Mouse (Mus musculus) intestine, postnatal 0 days (tissue): ENCODE measurements around the gene Sall1. TPM values are rescaled to one million over a fixed set of nuclear protein-coding genes. Genes with fewer than 3 reads are reported as not detected.

ENCODE experiments used
- ATAC-seq: fragments of 200-750 bp; cut with Nextera tagmentation; 2 replicates; pipeline ENCODE4 v1.8.0; 2017; ENCODE audit warnings: mild to moderate bottlenecking, moderate TSS enrichment, moderate library complexity
- H3K27ac ChIP-seq: fragments of 300-500 bp; sonication (generic); 2 replicates; pipeline ENCODE4 v1.5.1; 2014; ENCODE audit warnings: mild to moderate bottlenecking, low read depth, low read length, moderate library complexity
- H3K27me3 ChIP-seq: fragments of 300-500 bp; sonication (generic); replicated peaks from 2 replicates; pipeline ENCODE4 v1.6.1; 2014; ENCODE audit warnings: low read length, mixed read lengths; ENCODE audit not compliant: control insufficient read depth, insufficient read depth
- H3K36me3 ChIP-seq: fragments of 300-500 bp; sonication (generic); 2 replicates; pipeline ENCODE4 v1.6.1; 2014; ENCODE audit warnings: mild to moderate bottlenecking, moderate library complexity; ENCODE audit not compliant: control insufficient read depth, insufficient read depth
- H3K4me1 ChIP-seq: fragments of 300-500 bp; sonication (generic); replicated peaks from 2 replicates; pipeline ENCODE4 v1.6.1; 2014; ENCODE audit warnings: antibody characterized with exemption, low read length, mixed read lengths; ENCODE audit not compliant: control insufficient read depth, insufficient read depth
- H3K4me2 ChIP-seq: fragments of 300-500 bp; sonication (generic); replicated peaks from 2 replicates; pipeline ENCODE4 v1.6.1; 2014; ENCODE audit warnings: low read depth, mild to moderate bottlenecking, moderate library complexity
- H3K4me3 ChIP-seq: fragments of 300-500 bp; sonication (generic); 2 replicates; pipeline ENCODE4 v1.5.1; 2014; ENCODE audit warnings: low read depth, low read length
- H3K9ac ChIP-seq: fragments of 300-500 bp; sonication (generic); 2 replicates; pipeline ENCODE4 v1.6.1; 2014; ENCODE audit warnings: mild to moderate bottlenecking, low read depth, low read length
- H3K9me3 ChIP-seq: fragments of 300-500 bp; sonication (generic); 2 replicates; pipeline ENCODE4 v1.6.1; 2016; ENCODE audit warnings: mixed run types; ENCODE audit not compliant: control insufficient read depth
- CTCF ChIP-seq: sonication (generic); IDR thresholded peaks from 2 replicates; pipeline ENCODE4 v1.5.1; 2016; ENCODE audit warnings: low read depth, mild to moderate bottlenecking, control low read depth, antibody characterized with exemption, moderate library complexity
- WGBS: fragments of 180-500 bp; shearing (Covaris S2); extraction: QIAGEN DNeasy Blood & Tissue Kit; methylation state at CpG from one replicate; pipeline ENCODE4 v1.1.7; 2014; 5-methylcytosine and 5-hydroxymethylcytosine counted together
- microRNA-seq: library from miRNA; unstranded; fragments of <30 nt; microRNA quantifications from one replicate; pipeline ENCODE4, GENCODE M21; 2016
- polyA plus RNA-seq: library from polyadenylated mRNA; unstranded; fragments of >200 nt; fragmentation: Nextera tagmentation; extraction: Ambion mirVana; gene quantifications from 2 replicates; pipeline ENCODE4 v1.2.1, GENCODE M21; 2015

The Sall1 gene
- polyA plus RNA-seq, 1 experiment from 2014 or later: 0.76 TPM

DNA sequence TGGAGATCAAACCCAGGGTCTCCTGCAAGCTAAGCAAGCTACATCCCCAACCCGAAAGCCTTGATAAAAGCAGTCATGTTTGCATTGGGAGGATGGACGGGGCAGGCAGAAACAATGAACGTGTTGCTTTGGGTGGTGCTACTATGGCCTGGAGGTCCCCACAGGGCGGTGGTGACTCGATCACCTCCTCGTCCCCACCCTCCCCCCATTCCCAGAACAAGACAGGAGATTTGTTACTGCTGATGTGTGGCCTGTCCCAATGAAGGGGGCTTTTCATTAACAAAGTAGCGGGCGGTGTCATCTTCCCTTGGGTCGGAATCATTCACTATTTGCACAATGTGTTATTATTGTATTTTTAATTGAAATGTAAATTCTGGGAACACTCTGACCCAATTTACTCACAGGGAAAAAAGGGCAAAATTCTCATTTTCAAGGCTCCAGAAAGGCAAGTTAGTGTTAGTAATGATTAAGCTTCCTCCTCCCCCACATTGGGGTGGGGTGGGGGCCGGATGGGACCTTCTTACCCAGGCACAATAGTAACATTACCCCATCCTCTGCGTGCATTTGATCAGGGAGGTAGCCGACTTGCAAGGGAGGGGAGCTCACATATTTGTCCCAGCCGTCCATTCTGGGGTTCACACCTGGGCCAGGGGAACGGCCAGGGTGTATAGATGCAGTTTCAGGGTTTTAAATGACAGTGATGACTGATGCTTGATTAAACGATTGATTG lies 52.0 kb downstream of the Sall1 start:
- Histone ChIP-seq H3K9ac (no peak overlapping the region), H3K9me3 (no peaks in the 10 kb centered on the region), H3K27ac (no peak overlapping the region), H3K4me2 (no peak overlapping the region), H3K27me3 (no peaks in the 10 kb centered on the region), H3K36me3 (no peaks in the 10 kb centered on the region), H3K4me3 (no peak overlapping the region), H3K4me1 (no peaks in the 10 kb centered on the region)
- whole genome bisulfite sequencing: 69% methylated on average over 15 of the region's 15 CpGs
- no peak for TF ChIP-seq CTCF
- ATAC-seq: no peak

- ATAC-seq: no peak
- WGBS: 29% methylated on average over 5 of the region's 5 CpGs
Observed at GRCm38 (mm10) chr8:88991176-88991575, 52.8 kb downstream of the Sall1 start.

GRCm38 (mm10) chr8:88989002-88989401 lies 55.0 kb downstream of the Sall1 start:
- WGBS: 71% methylated on average over 3 of the region's 3 CpGs
- no peak overlapping the region for H3K4me2 ChIP-seq
- H3K27ac ChIP-seq: no peak overlapping the region
- no peaks in the 10 kb centered on the region for H3K27me3 ChIP-seq
- H3K9me3 ChIP-seq: no peaks in the 10 kb centered on the region
- no peak for TF ChIP-seq CTCF
- H3K4me3 ChIP-seq: no peak overlapping the region
- H3K36me3 ChIP-seq: no peaks in the 10 kb centered on the region
- no peak for ATAC-seq
- H3K9ac ChIP-seq: no peak overlapping the region
- no peaks in the 10 kb centered on the region for H3K4me1 ChIP-seq

More at GRCm38 (mm10) chr8:88991176-88991575, 52.8 kb downstream of the Sall1 start:
- no peak for TF ChIP-seq CTCF
- no peak overlapping the region for H3K27ac ChIP-seq
- H3K36me3 ChIP-seq: no peaks in the 10 kb centered on the region
- H3K27me3 ChIP-seq: no peaks in the 10 kb centered on the region
- H3K4me2 ChIP-seq: no peak overlapping the region
- H3K4me3 ChIP-seq: no peak overlapping the region
- H3K9ac ChIP-seq: no peak overlapping the region
- no peaks in the 10 kb centered on the region for H3K9me3 ChIP-seq
- H3K4me1 ChIP-seq: no peaks in the 10 kb centered on the region

GRCm38 (mm10) chr8:88983468-88983867 lies 60.5 kb downstream of the Sall1 start:
- H3K4me3 ChIP-seq: no peak overlapping the region
- 72% methylated on average over 5 of the region's 5 CpGs for WGBS
- no peaks in the 10 kb centered on the region for H3K9me3 ChIP-seq
- no peak overlapping the region for H3K4me2 ChIP-seq
- TF ChIP-seq CTCF: no peak
- H3K36me3 ChIP-seq: no peaks in the 10 kb centered on the region
- no peaks in the 10 kb centered on the region for H3K27me3 ChIP-seq
- H3K27ac ChIP-seq: no peak overlapping the region
- H3K4me1 ChIP-seq: no peaks in the 10 kb centered on the region
- no peak for ATAC-seq
- no peak overlapping the region for H3K9ac ChIP-seq

Small RNA genes lying within 50 kb of the gene (microRNA-seq; reads per million reads assigned to microRNA genes)
- not detected for gene Mir8110
